16 mouse cellular contexts compared by ENCODE assay signal in genomic region chr2:179792426-179793133, GRCm38 (mm10).
A peak's percentile ranks its signal among the peaks of the same experiment; 100 is the strongest.
DNase-seq lines count a peak whose midpoint lies in the region; ATAC-seq and TF ChIP-seq lines count a peak whose summit lies in the region.
"Had no signal": no experiment of that assay in that cellular context is flagged by ENCODE, and none has a peak within 500 bp of the region (broad histone marks: within the 10 kb centered on the region; RNA-seq: fewer than 3 reads in every experiment).

No protein-coding gene starts in this region.

- WGBS in heart, postnatal 0 days = 32% methylated on average over 13 of the region's 13 CpGs
- WGBS in forebrain, embryonic 14.5 days = 26% methylated on average over 13 of the region's 13 CpGs

- TF ChIP-seq EP300 in heart, postnatal 0 days (IDR thresholded peaks at IDR 0.05; ENCODE audit: low read depth) = no peak

- H3K9me3 ChIP-seq in heart, postnatal 0 days (replicated peaks; ENCODE audit: control insufficient read depth, low read length) = no peaks in the 10 kb centered on the region
- no peaks in the 10 kb centered on the region for H3K9me3 ChIP-seq in forebrain, embryonic 14.5 days (replicated peaks; ENCODE audit: control insufficient read depth, low read length)
- H3K9me3 ChIP-seq: embryonic facial prominence, embryonic 15.5 days had no signal

- no peak overlapping the region for H3K9ac ChIP-seq in heart, postnatal 0 days (replicated peaks; ENCODE audit: low read depth, low read length)
- no peak overlapping the region for H3K9ac ChIP-seq in forebrain, embryonic 14.5 days (ENCODE audit: low read length)
- H3K9ac ChIP-seq: embryonic facial prominence, embryonic 15.5 days; hindbrain, embryonic 14.5 days had no signal

- TF ChIP-seq CTCF in heart, postnatal 0 days (IDR thresholded peaks at IDR 0.05; ENCODE audit: low read depth) = no peak

- no peaks in the 10 kb centered on the region for H3K36me3 ChIP-seq in heart, postnatal 0 days (replicated peaks; ENCODE audit: control insufficient read depth, insufficient read depth, low read length)
- no peaks in the 10 kb centered on the region for H3K36me3 ChIP-seq in forebrain, embryonic 14.5 days (ENCODE audit: control insufficient read depth, insufficient read depth, low read length)
- H3K36me3 ChIP-seq: embryonic facial prominence, embryonic 15.5 days had no signal

- peak; percentile 29 for DNase-seq in heart, postnatal 0 days (ENCODE audit: low spot score)
- no peak for DNase-seq in heart, adult 9 months (ENCODE audit: low spot score in 2 of 2)
- DNase-seq in Muller cell, postnatal 12 days (ENCODE audit: inconsistent ontology term) = peak; percentile 72
- DNase-seq in R1 (ENCODE audit: low read depth, low spot score) = peak; percentile 65
- no peak for DNase-seq in forebrain, embryonic 14.5 days (ENCODE audit: low spot score)
- no peak for DNase-seq in spleen, postnatal 36 days (ENCODE audit: low spot score in 2 of 2)
- DNase-seq in adrenal gland, adult (ENCODE audit: inconsistent age in 2 of 2, low spot score in 1 of 2) = no peak
- no peak for DNase-seq in frontal cortex, adult 2 months (ENCODE audit: extremely low spot score in 1 of 2, low spot score in 1 of 2)
- DNase-seq: cerebellum, adult 18-20 months; kidney, adult 2 months; layer of hippocampus, adult 9-11 months; right cerebral cortex, adult 18-20 months; thymus, adult 2 months had no signal

- peaks cover 16% of the 10 kb centered on the region; the same call in 1 of the 2 replicates for H3K4me1 ChIP-seq in heart, postnatal 0 days (ENCODE audit: control insufficient read depth, insufficient read depth)
- peaks cover 23% of the 10 kb centered on the region for H3K4me1 ChIP-seq in forebrain, embryonic 14.5 days (ENCODE audit: control insufficient read depth, insufficient read depth, low read length)

- no peak overlapping the region for H3K4me3 ChIP-seq in heart, postnatal 0 days (ENCODE audit: low read depth, low read length)
- no peak overlapping the region for H3K4me3 ChIP-seq in forebrain, embryonic 14.5 days (ENCODE audit: low read depth, low read length)
- H3K4me3 ChIP-seq: embryonic facial prominence, embryonic 15.5 days had no signal

- peak; percentile 59 for ATAC-seq in heart, postnatal 0 days (ENCODE audit: insufficient read depth, low read depth)
- ATAC-seq in forebrain, embryonic 14.5 days = no peak

- no peak overlapping the region for H3K27ac ChIP-seq in heart, postnatal 0 days (ENCODE audit: low read depth)
- peak overlapping the region; percentile 4; the same call in 1 of the 2 replicates for H3K27ac ChIP-seq in forebrain, embryonic 14.5 days (ENCODE audit: low read depth, low read length)
- H3K27ac ChIP-seq: embryonic facial prominence, embryonic 15.5 days; hindbrain, embryonic 14.5 days had no signal

- H3K4me2 ChIP-seq in heart, postnatal 0 days (ENCODE audit: low read depth, low read length) = no peak overlapping the region
- no peak overlapping the region for H3K4me2 ChIP-seq in forebrain, embryonic 14.5 days (ENCODE audit: low read length)
- H3K4me2 ChIP-seq: embryonic facial prominence, embryonic 15.5 days; hindbrain, embryonic 14.5 days had no signal

- H3K27me3 ChIP-seq in heart, postnatal 0 days (ENCODE audit: control insufficient read depth, insufficient read depth, low read length) = no peaks in the 10 kb centered on the region
- no peaks in the 10 kb centered on the region for H3K27me3 ChIP-seq in forebrain, embryonic 14.5 days (replicated peaks; ENCODE audit: control insufficient read depth, insufficient read depth, low read length)
- H3K27me3 ChIP-seq: CH12.LX; embryonic facial prominence, embryonic 15.5 days had no signal

Comparison
In these comparisons a context has a peak if more than half of its experiments do, and no peak if none do; other contexts are left out.
1. DNase-seq: peak in heart, postnatal 0 days (single experiment), Muller cell, postnatal 12 days (single experiment) and R1 (single experiment); none in heart, adult 9 months (0 of 2), forebrain, embryonic 14.5 days (single experiment), spleen, postnatal 36 days (0 of 2), adrenal gland, adult (0 of 2) and frontal cortex, adult 2 months (0 of 2).